Mouse (Mus musculus) liver, embryonic 13.5 days (tissue): ENCODE measurements around the gene Ezh1. TPM values are rescaled to one million over a fixed set of nuclear protein-coding genes. Genes with fewer than 3 reads are reported as not detected.

Experiments used
- ATAC-seq: fragments of 200-750 bp; cut with Nextera tagmentation; 2 replicates; pipeline ENCODE4 v1.8.0; 2017; ENCODE audit warnings: low read depth, mild to moderate bottlenecking, moderate number of reproducible peaks, moderate library complexity
- DNase-seq: peaks from one replicate; pipeline ENCODE4 v3.0.0; 2022
- H3K27ac ChIP-seq: fragments of 300-500 bp; sonication (generic); 2 replicates; pipeline ENCODE4 v1.5.1; 2015; ENCODE audit warnings: moderate library complexity, mild to moderate bottlenecking, inconsistent platforms
- H3K27me3 ChIP-seq: fragments of 300-500 bp; sonication (generic); 2 replicates; pipeline ENCODE4 v1.6.1; 2015; ENCODE audit warnings: mild to moderate bottlenecking, inconsistent platforms
- H3K36me3 ChIP-seq: fragments of 300-500 bp; sonication (generic); 2 replicates; pipeline ENCODE4 v1.6.1; 2015; ENCODE audit warnings: mild to moderate bottlenecking, inconsistent platforms
- H3K4me1 ChIP-seq: fragments of 300-500 bp; sonication (generic); replicated peaks from 2 replicates; pipeline ENCODE4 v1.6.1; 2015; ENCODE audit warnings: inconsistent platforms
- H3K4me2 ChIP-seq: fragments of 300-500 bp; sonication (generic); 2 replicates; pipeline ENCODE4 v1.6.1; 2015; ENCODE audit warnings: inconsistent platforms, mild to moderate bottlenecking, moderate library complexity
- H3K4me3 ChIP-seq: fragments of 300-500 bp; sonication (generic); replicated peaks from 2 replicates; pipeline ENCODE4 v1.5.1; 2015; ENCODE audit warnings: mild to moderate bottlenecking, inconsistent platforms
- H3K9ac ChIP-seq: fragments of 300-500 bp; sonication (generic); 2 replicates; pipeline ENCODE4 v1.6.1; 2015; ENCODE audit warnings: mild to moderate bottlenecking, inconsistent platforms
- H3K9me3 ChIP-seq: fragments of 300-500 bp; sonication (generic); replicated peaks from 2 replicates; pipeline ENCODE4 v1.6.1; 2016; ENCODE audit warnings: inconsistent platforms
- WGBS: fragments of 180-500 bp; shearing (Covaris S2); methylation state at CpG from one replicate; pipeline ENCODE4 v1.1.7; 2015; ENCODE audit not compliant: insufficient replicate concordance; 5-methylcytosine and 5-hydroxymethylcytosine counted together
- polyA plus RNA-seq: library from polyadenylated mRNA; unstranded; fragments of >200 nt; fragmentation: Nextera tagmentation; extraction: Ambion mirVana; gene quantifications from 2 replicates; pipeline ENCODE4 v1.2.1, GENCODE M21; 2015

Gene Ezh1
- polyA plus RNA-seq = 6.6 and 7.4 TPM in 2 replicates

DNA sequence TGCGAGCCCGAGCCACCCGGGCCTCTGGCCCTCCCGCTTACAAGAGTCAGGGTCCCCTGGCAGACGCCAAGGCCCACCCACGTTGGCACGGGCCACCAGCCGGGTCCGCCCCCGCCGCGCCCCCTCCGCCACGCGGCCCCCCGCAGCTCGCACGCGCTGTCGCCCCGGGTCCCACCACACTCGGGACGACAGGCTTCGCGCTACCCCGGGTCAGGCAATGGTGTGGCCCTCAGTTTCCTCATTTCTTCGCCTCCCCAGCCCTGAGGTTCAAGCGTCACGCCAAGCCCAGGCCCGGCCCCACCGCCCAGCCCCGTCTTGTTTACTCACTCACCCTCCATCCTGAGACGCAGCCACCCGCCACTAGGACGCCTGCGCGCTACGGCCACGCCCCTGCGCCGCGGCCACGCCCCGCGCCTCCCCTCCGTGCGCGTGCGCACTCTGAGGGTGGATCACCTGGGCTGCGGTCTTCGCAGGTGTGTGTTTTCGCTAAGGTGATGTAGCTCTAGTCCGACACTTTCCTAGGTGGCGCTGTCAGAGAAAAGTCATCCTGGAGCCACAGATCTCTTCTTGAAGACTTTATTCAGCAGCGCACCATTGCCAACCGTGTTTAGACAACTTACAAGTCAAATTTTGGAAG lies at the start of gene Ezh1:
Gene Ezh1, minus strand, starts transcription at position 399 of the 637 bp plus-strand sequence.
- WGBS = 1% methylated on average over 56 of the region's 56 CpGs

GRCm38 (mm10) chr11:101275309-101275708 lies 49.0 kb upstream of the Ezh1 start:
- no peak overlapping the region for H3K4me3 ChIP-seq
- H3K4me2 ChIP-seq = no peak overlapping the region
- no peak overlapping the region for H3K9ac ChIP-seq
- WGBS = 79% methylated on average over 4 of the region's 4 CpGs
- H3K36me3 ChIP-seq = peaks cover 20% of the 10 kb centered on the region
- peaks cover 43% of the 10 kb centered on the region for H3K4me1 ChIP-seq
- no peak for DNase-seq
- ATAC-seq = no peak
- no peaks in the 10 kb centered on the region for H3K9me3 ChIP-seq
- H3K27ac ChIP-seq = no peak overlapping the region
- H3K27me3 ChIP-seq = 0 out of 2 replicates have a peak, but pooled peaks cover 9% of the 10 kb centered on the region

More for the DNA sequence above, at the start of gene Ezh1:
- ATAC-seq (peak; percentile 96), DNase-seq (peak; percentile 85)
- peak within 1 kb of the TSS; percentile 96 for H3K4me2 ChIP-seq
- no peaks in the 10 kb centered on the region for H3K9me3 ChIP-seq
- H3K4me1 ChIP-seq = peaks cover 49% of the 10 kb centered on the region
- peak within 1 kb of the TSS; percentile 96 for H3K4me3 ChIP-seq
- H3K9ac ChIP-seq = peak within 1 kb of the TSS; percentile 96
- H3K27me3 ChIP-seq = peaks cover 39% of the 10 kb centered on the region
- H3K27ac ChIP-seq = peak within 1 kb of the TSS; percentile 91
- no peaks in the 10 kb centered on the region for H3K36me3 ChIP-seq

DNA sequence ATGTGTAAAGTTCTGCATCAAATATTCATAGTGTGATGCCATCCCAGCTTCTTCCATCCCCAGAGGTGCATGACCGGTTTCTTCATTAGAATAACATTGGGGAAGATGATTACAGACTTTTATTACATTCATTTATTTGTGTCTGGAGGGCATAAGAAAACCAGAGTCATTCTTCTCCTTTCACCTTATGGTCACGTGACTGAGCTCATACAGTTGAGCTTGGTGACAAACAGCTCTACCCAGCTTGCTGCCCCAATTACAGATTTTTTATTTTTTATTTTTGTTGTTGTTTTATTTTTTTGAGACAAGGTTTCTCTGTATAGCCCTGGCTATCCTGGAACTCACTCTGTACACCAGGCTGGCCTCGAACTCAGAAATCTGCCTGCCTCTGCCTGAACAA lies 46.2 kb upstream of the Ezh1 start:
- Histone ChIP-seq H3K36me3 (peaks cover 21% of the 10 kb centered on the region), H3K4me3 (no peak overlapping the region), H3K4me1 (peaks cover 49% of the 10 kb centered on the region), H3K27me3 (peaks cover 22% of the 10 kb centered on the region), H3K27ac (no peak overlapping the region), H3K4me2 (no peak overlapping the region), H3K9ac (no peak overlapping the region), H3K9me3 (no peaks in the 10 kb centered on the region)
- WGBS = 80% methylated on average over 3 of the region's 3 CpGs
- ATAC-seq = no peak
- no peak for DNase-seq

DNA sequence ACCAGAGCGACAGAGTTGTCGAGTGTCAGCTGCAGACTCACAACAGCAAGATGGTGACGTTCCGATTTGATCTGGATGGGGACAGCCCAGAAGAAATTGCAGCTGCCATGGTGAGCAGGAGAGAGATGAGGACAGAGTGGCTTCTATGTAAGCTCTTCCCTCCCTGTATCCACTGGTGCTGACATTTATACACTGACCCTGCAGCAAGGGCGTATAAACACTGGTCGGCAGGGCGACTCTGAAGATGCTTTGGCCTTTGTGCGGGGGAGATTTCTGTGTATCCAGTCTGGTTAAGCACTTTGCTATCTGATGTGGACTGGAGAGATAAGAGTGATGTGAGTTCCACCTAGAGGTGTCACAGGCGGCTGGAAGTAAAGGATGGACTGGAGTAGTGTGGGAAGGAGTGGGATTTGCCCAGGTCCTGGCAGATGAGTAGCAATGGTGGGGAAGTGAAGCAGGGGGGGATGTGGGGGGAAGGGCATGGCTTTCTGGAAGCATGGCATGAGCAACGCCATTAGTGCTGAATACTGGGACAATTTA lies 43.4 kb upstream of the Ezh1 start:
- ATAC-seq (peak; percentile 74), DNase-seq (no peak)
- 19% methylated on average over 10 of the region's 10 CpGs for WGBS
- Histone ChIP-seq H3K4me2 (no peak overlapping the region), H3K9me3 (no peaks in the 10 kb centered on the region), H3K4me1 (peaks cover 40% of the 10 kb centered on the region), H3K9ac (no peak overlapping the region), H3K27ac (0 out of 2 replicates have a peak overlapping the region, but pooled peaks have one; percentile 14), H3K4me3 (no peak overlapping the region), H3K36me3 (peaks cover 4% of the 10 kb centered on the region; the same call in 1 of the 2 replicates), H3K27me3 (peaks cover 50% of the 10 kb centered on the region)

- Histone ChIP-seq H3K4me2 (no peak overlapping the region), H3K36me3 (peaks cover 4% of the 10 kb centered on the region; the same call in 1 of the 2 replicates), H3K4me3 (no peak overlapping the region), H3K27ac (no peak overlapping the region), H3K9ac (no peak overlapping the region), H3K9me3 (no peaks in the 10 kb centered on the region), H3K4me1 (peaks cover 71% of the 10 kb centered on the region), H3K27me3 (peaks cover 76% of the 10 kb centered on the region)
- no peak for DNase-seq
- WGBS = 47% methylated on average over 6 of the region's 6 CpGs
- no peak for ATAC-seq
These were observed 39.6 kb upstream of the Ezh1 start for GRCm38 (mm10) chr11:101265906-101266305.

- H3K27ac ChIP-seq = no peak overlapping the region
- peak overlapping the region; percentile 23 for H3K4me3 ChIP-seq
- WGBS = 13% methylated on average over 31 of the region's 31 CpGs
- ATAC-seq (no peak), DNase-seq (no peak)
- H3K9ac ChIP-seq = no peak overlapping the region
- H3K36me3 ChIP-seq = peaks cover 4% of the 10 kb centered on the region; the same call in 1 of the 2 replicates
- peaks cover 71% of the 10 kb centered on the region for H3K4me1 ChIP-seq
- H3K4me2 ChIP-seq = peak overlapping the region; percentile 23; the same call in 1 of the 2 replicates
- H3K9me3 ChIP-seq = no peaks in the 10 kb centered on the region
- peaks cover 69% of the 10 kb centered on the region for H3K27me3 ChIP-seq
These were observed 38.8 kb upstream of the Ezh1 start for GRCm38 (mm10) chr11:101264954-101265471.

- peaks cover 6% of the 10 kb centered on the region for H3K36me3 ChIP-seq
- no peak overlapping the region for H3K4me2 ChIP-seq
- DNase-seq (no peak), ATAC-seq (no peak)
- no peak overlapping the region for H3K9ac ChIP-seq
- H3K4me3 ChIP-seq = peak overlapping the region; percentile 72
- H3K9me3 ChIP-seq = no peaks in the 10 kb centered on the region
- H3K27me3 ChIP-seq = peaks cover 67% of the 10 kb centered on the region
- H3K4me1 ChIP-seq = peaks cover 71% of the 10 kb centered on the region
- H3K27ac ChIP-seq = no peak overlapping the region
- 34% methylated on average over 3 of the region's 3 CpGs for WGBS
These were observed 37.7 kb upstream of the Ezh1 start for GRCm38 (mm10) chr11:101263989-101264280.

DNA sequence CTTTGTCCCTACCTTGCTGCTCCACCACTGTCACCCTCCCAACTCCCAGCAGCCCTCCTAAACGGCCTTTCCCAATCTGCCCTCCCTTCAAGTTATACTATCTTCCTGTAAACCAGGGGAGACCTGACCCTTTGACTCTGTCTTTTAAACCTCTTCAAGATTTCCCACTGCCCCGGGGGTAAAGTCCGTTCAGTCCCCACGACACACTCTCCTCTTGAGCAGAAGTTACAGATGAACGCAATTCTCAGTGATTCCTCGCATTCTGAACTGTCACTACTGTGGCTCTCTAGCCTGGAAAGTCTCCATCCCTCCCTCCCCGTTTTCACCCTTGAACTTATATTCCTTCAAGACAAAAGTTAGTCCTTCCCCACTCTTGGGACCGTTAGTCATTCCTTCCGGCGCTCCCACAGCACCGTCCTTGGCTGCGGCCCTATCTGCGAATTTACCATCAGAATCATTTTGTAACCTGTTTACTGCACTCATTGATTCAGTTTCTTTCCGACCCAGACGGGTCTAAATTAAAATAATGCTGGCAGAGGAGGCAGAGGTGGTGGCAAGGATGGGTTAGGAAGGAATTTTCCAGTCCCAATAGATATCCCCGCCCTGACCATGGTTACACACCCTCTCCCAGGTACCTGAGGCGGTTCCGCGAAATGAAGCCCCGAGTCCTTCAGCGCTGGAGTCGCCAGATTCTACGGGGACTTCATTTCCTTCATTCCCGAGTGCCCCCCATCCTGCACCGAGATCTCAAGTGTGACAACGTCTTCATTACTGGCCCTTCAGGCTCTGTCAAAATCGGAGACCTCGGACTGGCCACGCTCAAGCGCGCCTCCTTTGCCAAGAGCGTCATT lies 37.1 kb upstream of the Ezh1 start:
- H3K9ac ChIP-seq = peak overlapping the region; percentile 29; the same call in 1 of the 2 replicates
- H3K27me3 ChIP-seq = peaks cover 61% of the 10 kb centered on the region
- DNase-seq (no peak), ATAC-seq (no peak)
- peaks cover 12% of the 10 kb centered on the region for H3K36me3 ChIP-seq
- H3K9me3 ChIP-seq = no peaks in the 10 kb centered on the region
- H3K27ac ChIP-seq = no peak overlapping the region
- WGBS = 17% methylated on average over 32 of the region's 32 CpGs
- H3K4me2 ChIP-seq = peak overlapping the region; percentile 99
- peak overlapping the region; percentile 72 for H3K4me3 ChIP-seq
- peaks cover 71% of the 10 kb centered on the region for H3K4me1 ChIP-seq

DNA sequence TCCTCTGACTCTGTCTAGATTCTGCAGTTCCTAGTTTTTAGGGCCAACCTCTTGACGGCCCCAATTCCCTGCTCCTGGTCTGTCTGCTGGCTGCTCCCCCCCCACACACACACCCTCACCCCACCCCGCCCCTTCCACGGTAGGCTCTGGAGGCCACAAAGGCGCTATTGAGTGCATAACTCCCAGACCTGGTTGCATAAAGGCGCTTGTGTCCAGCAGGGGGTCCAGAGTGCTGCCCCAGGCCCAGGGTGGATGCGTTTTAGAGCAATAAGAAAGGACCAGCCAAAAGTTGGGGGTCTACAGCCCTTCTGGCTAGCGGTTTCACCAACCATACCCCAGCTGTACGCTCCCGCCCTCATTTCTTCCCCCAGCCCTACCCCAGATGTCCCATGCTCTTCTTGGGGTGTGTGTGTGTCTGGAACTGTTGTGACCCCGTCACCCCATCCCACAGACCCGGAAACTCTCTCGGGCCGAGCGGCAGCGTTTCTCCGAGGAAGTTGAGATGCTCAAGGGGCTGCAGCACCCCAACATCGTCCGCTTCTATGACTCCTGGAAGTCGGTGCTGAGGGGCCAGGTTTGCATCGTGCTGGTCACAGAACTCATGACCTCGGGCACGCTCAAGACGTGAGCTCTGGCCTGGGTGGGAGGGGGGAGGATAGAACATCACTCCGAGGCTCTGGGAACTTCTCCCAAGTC lies 36.2 kb upstream of the Ezh1 start:
- Histone ChIP-seq H3K4me3 (peak overlapping the region; percentile 72), H3K4me1 (peaks cover 75% of the 10 kb centered on the region), H3K9me3 (no peaks in the 10 kb centered on the region), H3K9ac (peak overlapping the region; percentile 92), H3K27me3 (peaks cover 57% of the 10 kb centered on the region), H3K36me3 (peaks cover 20% of the 10 kb centered on the region), H3K27ac (no peak overlapping the region), H3K4me2 (peak overlapping the region; percentile 99)
- ATAC-seq (no peak), DNase-seq (no peak)
- WGBS = 8% methylated on average over 24 of the region's 24 CpGs

- Histone ChIP-seq H3K4me2 (peak overlapping the region; percentile 99), H3K27me3 (peaks cover 42% of the 10 kb centered on the region), H3K4me3 (peak overlapping the region; percentile 72), H3K9ac (peak overlapping the region; percentile 92), H3K4me1 (peaks cover 88% of the 10 kb centered on the region), H3K36me3 (peaks cover 27% of the 10 kb centered on the region), H3K9me3 (no peaks in the 10 kb centered on the region), H3K27ac (peak overlapping the region; percentile 98)
- ATAC-seq (no peak), DNase-seq (peak; percentile 27)
- WGBS = under 1% methylated on average over 30 of the region's 30 CpGs
These were observed 34.6 kb upstream of the Ezh1 start for GRCm38 (mm10) chr11:101260826-101261380.
